Mouse (Mus musculus) cerebellum, adult 2 months (tissue): Measurements from ENCODE around the gene Vamp2. TPM values are rescaled to one million over a fixed set of nuclear protein-coding genes. Genes with fewer than 3 reads are reported as not detected.

Source experiments
- DNase-seq, 2 experiments: peaks; one replicate each; pipeline ENCODE4 v3.0.0; 2021
- H3K27ac ChIP-seq: fragments of 200-500 bp; 2 replicates; pipeline ENCODE4 v1.5.1; 2012; ENCODE audit warnings: low read length, control low read depth, inconsistent platforms; ENCODE audit not compliant: insufficient read depth
- H3K27me3 ChIP-seq: fragments of 200-500 bp; 2 replicates; pipeline ENCODE4 v1.6.1; 2012; ENCODE audit warnings: inconsistent platforms, mild to moderate bottlenecking, low read length, moderate library complexity; ENCODE audit not compliant: control insufficient read depth, insufficient read depth
- H3K4me1 ChIP-seq: fragments of 200-500 bp; 2 replicates; pipeline ENCODE4 v1.6.1; 2011; ENCODE audit warnings: low read length; ENCODE audit not compliant: control insufficient read depth, insufficient read depth
- H3K4me3 ChIP-seq: fragments of 200-500 bp; replicated peaks from 2 replicates; pipeline ENCODE3; 2011; ENCODE audit warnings: mild to moderate bottlenecking, low read depth, low read length, control low read depth; ENCODE audit not compliant: insufficient read depth
- CTCF ChIP-seq: fragments of 200-500 bp; IDR thresholded peaks from 2 replicates; pipeline ENCODE4 v1.5.1; 2011; ENCODE audit warnings: low read depth, mild to moderate bottlenecking, control low read depth, low read length, moderate library complexity, borderline replicate concordance; ENCODE audit not compliant: insufficient read depth
- POLR2A ChIP-seq: fragments of 200-500 bp; IDR thresholded peaks from 2 replicates; pipeline ENCODE4 v1.6.1; 2011; ENCODE audit warnings: low read length, control low read depth, borderline replicate concordance; ENCODE audit not compliant: insufficient read depth
- WGBS: fragments of 180-500 bp; shearing (Covaris S2); methylation state at CpG from one replicate; pipeline ENCODE4 v1.1.7; 2018; 5-methylcytosine and 5-hydroxymethylcytosine counted together
- polyA plus RNA-seq: library from polyadenylated mRNA; depleted of rRNA; stranded (reverse); fragments of >200 nt; gene quantifications from 2 replicates; pipeline ENCODE4 v1.2.3, GENCODE M21; 2012

Vamp2 gene
- polyA plus RNA-seq, 1 experiment: 672 TPM

GRCm38 (mm10) chr11:69109032-69109900, 21.0 kb downstream of the Vamp2 start:
- DNase-seq: peak; percentile 29
- Histone ChIP-seq H3K27ac (no peak overlapping the region), H3K4me1 (peaks cover 7% of the 10 kb centered on the region; the same call in 1 of the 2 replicates), H3K27me3 (no peaks in the 10 kb centered on the region), H3K4me3 (no peak overlapping the region)
- 88% methylated on average over 13 of the region's 13 CpGs for WGBS
- TF ChIP-seq POLR2A (no peak), CTCF (no peak)

- WGBS: 2% methylated on average over 30 of the region's 30 CpGs
Measured at GRCm38 (mm10) chr11:69110319-69111046, 22.2 kb downstream of the Vamp2 start.

GRCm38 (mm10) chr11:69111051-69111810, 22.9 kb downstream of the Vamp2 start:
- peak overlapping the region; percentile 63 for H3K4me3 ChIP-seq
- no peaks in the 10 kb centered on the region for H3K4me1 ChIP-seq
- WGBS: 13% methylated on average over 21 of the region's 21 CpGs
- H3K27ac ChIP-seq: no peak overlapping the region
- DNase-seq: no peak
- TF ChIP-seq CTCF (no peak), POLR2A (no peak)
- H3K27me3 ChIP-seq: no peaks in the 10 kb centered on the region

More at GRCm38 (mm10) chr11:69110319-69111046, 22.2 kb downstream of the Vamp2 start:
- H3K4me1 ChIP-seq: 0 out of 2 replicates have a peak, but pooled peaks cover 3% of the 10 kb centered on the region
- TF ChIP-seq POLR2A: no peak
- TF ChIP-seq CTCF: no peak
- peak; percentile 86 to 95 for DNase-seq
- no peak overlapping the region for H3K27ac ChIP-seq
- peak overlapping the region; percentile 63 for H3K4me3 ChIP-seq
- H3K27me3 ChIP-seq: no peaks in the 10 kb centered on the region

GRCm38 (mm10) chr11:69111865-69112264, 23.6 kb downstream of the Vamp2 start:
- Histone ChIP-seq H3K27me3 (no peaks in the 10 kb centered on the region), H3K4me3 (no peak overlapping the region), H3K4me1 (no peaks in the 10 kb centered on the region), H3K27ac (no peak overlapping the region)
- DNase-seq: no peak
- TF ChIP-seq POLR2A: no peak
- TF ChIP-seq CTCF: no peak
- 79% methylated on average over 4 of the region's 4 CpGs for WGBS

GRCm38 (mm10) chr11:69114018-69114417, 25.7 kb downstream of the Vamp2 start:
- TF ChIP-seq CTCF: no peak
- no peak for TF ChIP-seq POLR2A

GRCm38 (mm10) chr11:69114621-69115020, 26.3 kb downstream of the Vamp2 start:
- Histone ChIP-seq H3K4me3 (no peak overlapping the region), H3K4me1 (no peaks in the 10 kb centered on the region), H3K27ac (no peak overlapping the region), H3K27me3 (no peaks in the 10 kb centered on the region)
- DNase-seq: no peak
- WGBS: 84% methylated on average over 3 of the region's 3 CpGs
- TF ChIP-seq CTCF: no peak
- no peak for TF ChIP-seq POLR2A

More at GRCm38 (mm10) chr11:69114018-69114417, 25.7 kb downstream of the Vamp2 start:
- DNase-seq: no peak
- Histone ChIP-seq H3K4me3 (no peak overlapping the region), H3K27me3 (no peaks in the 10 kb centered on the region), H3K4me1 (no peaks in the 10 kb centered on the region), H3K27ac (no peak overlapping the region)
- WGBS: 78% methylated on average over 3 of the region's 3 CpGs

GRCm38 (mm10) chr11:69116843-69117242, 28.6 kb downstream of the Vamp2 start:
- no peak for TF ChIP-seq CTCF
- no peaks in the 10 kb centered on the region for H3K27me3 ChIP-seq
- peak overlapping the region; percentile 40 for H3K4me3 ChIP-seq
- H3K4me1 ChIP-seq: no peaks in the 10 kb centered on the region
- H3K27ac ChIP-seq: no peak overlapping the region
- peak in 1 of 2 experiments; percentile 20 for DNase-seq
- WGBS: 51% methylated on average over 5 of the region's 5 CpGs
